Mouse (Mus musculus) kidney, adult 8-10 months (tissue): Measurements from ENCODE around the gene Ntng2.

Source experiments
- DNase-seq, 2 experiments: peaks; one replicate each; pipeline ENCODE4 v3.0.0; 2022

The Ntng2 gene

DNA sequence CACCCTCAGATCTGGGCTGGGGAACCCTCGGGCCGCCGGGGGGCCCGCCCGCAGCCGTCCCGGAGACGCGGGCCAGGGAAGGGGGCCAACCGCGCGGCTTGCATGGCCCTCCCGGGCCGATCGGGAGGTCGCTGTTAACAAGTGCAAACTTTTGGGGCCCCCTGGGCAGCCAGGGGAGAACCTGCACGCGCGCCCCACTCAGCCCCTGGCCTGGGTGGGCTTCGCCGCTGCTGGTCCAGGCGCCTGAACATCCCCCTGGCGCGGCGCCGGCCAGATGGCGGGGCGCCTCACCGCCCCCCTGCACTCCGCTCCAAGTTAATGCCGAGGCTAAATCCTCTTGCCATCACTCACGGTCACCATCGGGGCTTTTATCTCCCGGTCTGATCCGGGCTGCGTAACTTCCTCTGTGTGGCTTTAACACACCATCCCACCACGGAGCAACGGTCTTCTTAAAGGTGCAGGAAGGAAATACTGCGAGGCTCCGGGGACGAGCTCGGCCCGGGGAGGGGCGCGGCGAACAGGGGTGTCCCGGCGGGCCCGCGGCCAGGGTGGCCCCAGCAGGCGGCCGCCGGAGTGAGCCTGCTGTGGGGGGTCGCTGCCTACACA is at the start of gene Ntng2:
Gene Ntng2 (minus strand): TSS at position 407 of the 606 bp plus-strand sequence.
- peak; percentile 29 to 33 for DNase-seq

GRCm38 (mm10) chr2:29295557-29295956 is 42.8 kb upstream of the Ntng2 start:
- DNase-seq = peak in 1 of 2 experiments; percentile 17

GRCm38 (mm10) chr2:29287651-29288050 is 34.8 kb upstream of the Ntng2 start:
- no peak for DNase-seq

DNA sequence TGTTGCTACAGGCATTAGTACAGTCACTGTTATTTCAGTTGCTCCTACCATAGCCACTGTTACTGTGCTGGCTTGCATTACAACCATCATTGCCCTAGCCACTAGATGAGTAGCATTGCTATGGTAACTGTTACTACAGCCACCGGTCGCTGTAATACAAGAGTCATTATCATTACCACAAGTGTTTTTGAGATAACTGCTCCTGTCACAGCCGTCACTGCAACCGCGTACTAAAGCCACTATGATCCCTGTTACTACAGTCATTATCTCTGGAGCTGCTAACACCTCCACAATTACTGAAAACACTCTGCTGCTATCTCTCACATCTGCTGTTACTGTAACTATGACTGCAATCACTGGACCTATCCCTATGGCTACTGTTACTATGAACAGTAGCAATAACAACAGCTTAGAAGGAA is 24.9 kb upstream of the Ntng2 start:
- DNase-seq = no peak

DNA sequence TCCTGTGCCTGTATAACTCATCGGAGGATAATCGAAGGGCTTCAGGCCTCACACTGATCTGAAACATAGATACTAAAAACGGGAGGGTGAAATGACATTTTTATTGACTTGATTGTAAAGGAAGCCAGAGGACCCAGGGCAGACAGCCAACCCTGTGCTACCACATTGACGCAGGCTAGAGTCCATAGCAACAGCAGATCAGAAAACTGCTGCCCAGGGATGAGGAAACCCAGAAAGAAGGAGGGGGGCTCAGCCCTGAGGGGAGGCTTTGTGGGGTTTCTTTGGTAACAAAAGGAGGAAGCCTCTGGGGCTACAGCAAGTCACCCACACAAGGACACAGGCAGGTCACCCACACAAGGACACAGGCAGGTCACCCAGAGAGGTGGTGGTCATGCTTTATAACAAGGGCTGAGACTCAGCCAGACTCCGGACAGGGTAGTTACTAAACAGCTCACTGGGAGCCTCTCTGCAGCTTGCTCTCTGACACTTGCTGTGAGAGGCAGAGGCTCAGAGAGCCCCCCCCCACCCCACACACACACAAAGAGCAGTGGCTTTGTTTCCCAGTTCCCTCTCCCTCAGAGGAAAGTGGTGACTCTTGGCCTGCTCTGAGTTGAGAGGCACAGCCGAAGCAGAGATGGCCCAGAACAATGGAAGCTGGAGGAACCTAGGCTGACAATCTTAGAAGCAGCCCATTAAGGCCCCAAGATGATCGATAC is 19.2 kb upstream of the Ntng2 start:
- DNase-seq = peak in 1 of 2 experiments; percentile 21

DNA sequence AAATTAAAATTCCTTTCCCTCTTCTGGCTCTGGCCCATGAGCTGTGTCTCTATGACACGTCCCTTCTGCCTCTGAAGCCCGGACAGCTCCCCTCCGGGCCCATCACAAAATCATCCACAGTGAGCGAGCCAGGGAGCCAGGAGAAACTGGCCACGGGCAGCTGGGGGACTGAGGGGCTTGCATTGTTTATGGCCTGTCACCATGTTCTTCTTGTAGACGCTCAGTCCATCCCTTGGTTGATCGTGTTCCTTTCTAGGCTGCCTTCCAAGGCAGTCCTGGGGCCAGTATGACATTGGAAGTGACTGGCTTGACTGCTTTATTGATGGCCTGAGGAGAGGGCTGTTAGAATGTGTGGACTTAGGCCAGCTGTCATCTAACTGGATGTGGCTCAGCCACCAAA is 18.3 kb upstream of the Ntng2 start:
- no peak for DNase-seq

GRCm38 (mm10) chr2:29266810-29267209 is 14.0 kb upstream of the Ntng2 start:
- DNase-seq = no peak

- DNase-seq = no peak
Measured at GRCm38 (mm10) chr2:29262436-29262915, 9.7 kb upstream of the Ntng2 start.

DNA sequence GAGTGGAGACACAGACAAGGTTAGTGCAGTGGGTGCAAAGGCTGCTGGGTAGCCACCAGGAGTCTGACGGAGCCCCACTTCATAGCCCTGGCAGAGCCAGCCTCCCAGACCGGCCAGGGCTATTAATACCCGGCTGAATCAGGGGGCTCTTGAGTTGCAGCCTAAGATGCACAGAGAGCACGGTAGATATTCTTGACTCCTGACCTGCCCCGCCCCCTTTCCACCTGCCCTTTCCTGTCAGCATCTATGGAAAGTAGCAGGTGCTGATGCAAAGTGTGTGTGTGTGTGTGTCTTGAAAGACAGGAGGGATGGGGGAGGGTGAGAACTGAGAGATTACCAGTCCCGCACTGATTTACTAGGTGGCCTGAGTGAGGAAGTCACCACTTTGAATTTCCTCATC is 8.3 kb upstream of the Ntng2 start:
- no peak for DNase-seq

- peak; percentile 35 to 40 for DNase-seq
Measured at GRCm38 (mm10) chr2:29253205-29253865, 530 bp upstream of the Ntng2 start.

GRCm38 (mm10) chr2:29252059-29252598 is 676 bp downstream of the Ntng2 start:
- no peak for DNase-seq

- DNase-seq = no peak
Measured at GRCm38 (mm10) chr2:29251095-29252058, 1.4 kb downstream of the Ntng2 start.

DNA sequence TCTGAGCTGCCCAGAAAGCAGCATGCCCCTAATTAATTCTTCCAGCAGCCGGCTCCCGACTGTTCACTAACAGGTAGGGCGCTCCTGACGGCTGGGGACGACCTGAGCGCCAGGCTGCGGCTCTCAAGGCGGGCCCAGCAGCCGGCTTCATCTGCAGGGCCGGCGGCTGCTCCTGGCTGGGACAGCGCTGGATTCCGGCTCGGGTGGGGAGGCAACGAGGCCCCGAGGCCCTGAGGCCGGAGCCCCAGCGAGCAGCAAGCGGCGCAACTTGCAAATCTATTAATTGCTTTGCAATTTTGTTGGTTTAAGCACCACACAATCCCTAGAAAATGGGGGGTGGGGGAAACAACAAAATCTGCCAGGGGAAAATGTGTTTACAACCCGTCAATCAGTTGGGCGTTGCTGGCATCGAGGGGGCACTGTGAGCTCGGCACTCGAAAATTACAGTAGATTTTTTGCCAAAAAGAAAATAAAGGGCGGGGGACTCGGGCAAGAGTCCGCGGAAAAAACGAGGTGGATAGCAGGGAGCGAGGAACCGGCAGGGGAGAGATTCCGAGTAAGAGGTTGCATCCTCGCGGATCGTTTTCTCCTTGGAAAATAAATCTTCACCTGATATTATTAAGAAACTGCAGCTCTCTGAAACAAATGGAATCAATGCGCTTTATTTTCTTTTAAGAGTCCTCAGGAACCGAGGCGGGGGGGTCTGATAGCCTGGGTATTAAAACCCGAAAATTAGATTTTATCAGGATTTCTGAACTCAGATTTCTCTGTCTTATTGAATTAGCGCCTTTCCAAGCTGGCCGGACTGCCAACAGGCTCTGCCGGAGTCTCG is 2.3 kb downstream of the Ntng2 start:
- no peak for DNase-seq

GRCm38 (mm10) chr2:29249852-29250251 is 3.0 kb downstream of the Ntng2 start:
- DNase-seq = no peak

DNA sequence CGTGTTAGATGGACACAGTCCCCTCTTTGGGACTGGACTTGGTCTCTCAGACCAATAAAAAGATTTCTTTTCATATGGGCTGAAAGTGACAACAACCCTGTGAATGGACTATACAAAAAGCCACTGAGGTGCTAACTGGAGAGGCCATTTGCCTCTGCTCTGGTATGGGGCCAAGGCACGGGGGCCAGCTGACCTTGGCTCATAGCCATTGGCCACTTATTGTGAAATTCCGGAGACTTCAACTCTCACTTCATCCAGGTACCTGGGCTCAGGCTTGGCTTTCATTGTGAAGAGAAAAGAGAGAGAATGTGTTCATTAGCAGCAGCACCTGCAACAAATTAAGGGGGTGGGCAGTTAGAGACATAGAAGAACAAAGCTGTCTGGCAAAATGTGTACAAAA is 4.3 kb downstream of the Ntng2 start:
- no peak for DNase-seq

- DNase-seq = no peak
Measured at GRCm38 (mm10) chr2:29247386-29247785, 5.4 kb downstream of the Ntng2 start.

- no peak for DNase-seq
Measured at GRCm38 (mm10) chr2:29246891-29247290, 5.9 kb downstream of the Ntng2 start.

GRCm38 (mm10) chr2:29246275-29246674 is 6.5 kb downstream of the Ntng2 start:
- no peak for DNase-seq

DNA sequence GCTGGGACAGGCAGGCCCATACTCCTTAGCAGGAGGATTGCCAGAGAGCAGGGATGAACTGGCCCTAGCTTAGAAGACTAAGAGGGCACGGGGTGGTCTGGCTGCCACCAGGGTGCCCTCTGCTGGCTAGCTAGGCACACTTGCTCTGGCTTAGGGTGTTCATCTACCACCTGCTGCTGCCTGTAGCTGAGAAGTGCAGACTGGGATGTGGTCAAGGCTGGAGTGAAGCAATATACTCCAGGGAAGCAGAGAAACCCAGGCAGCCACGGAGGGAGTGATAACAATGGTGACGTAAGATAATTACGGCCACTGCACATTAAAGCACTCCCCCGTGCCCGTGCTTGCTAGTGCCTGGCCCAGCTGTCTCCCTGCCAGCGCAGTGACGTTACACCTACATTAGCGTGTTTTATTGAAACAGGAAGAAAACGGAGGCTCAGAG is 7.4 kb downstream of the Ntng2 start:
- DNase-seq = no peak

- no peak for DNase-seq
Measured at GRCm38 (mm10) chr2:29239329-29239728, 13.5 kb downstream of the Ntng2 start.

- peak; percentile 72 to 81 for DNase-seq
Measured at GRCm38 (mm10) chr2:29237623-29238022, 15.2 kb downstream of the Ntng2 start.
